Mouse (Mus musculus) ES-Bruce4 (cell line): Measurements from ENCODE around the gene Afmid.

Experiments
- CTCF ChIP-seq: IDR thresholded peaks from one replicate; pipeline ENCODE4 v1.8.1; 2011; ENCODE audit warnings: low read depth, low read length
- POLR2A ChIP-seq: IDR thresholded peaks from one replicate; pipeline ENCODE4 v1.8.1; 2011; ENCODE audit warnings: low read length; ENCODE audit not compliant: insufficient read depth

GRCm38 (mm10) chr11:117794035-117794551 lies 31.6 kb upstream of the Afmid start:
- TF ChIP-seq POLR2A, result no peak
- TF ChIP-seq CTCF, result no peak
